ENCODE assay signal across 12 mouse cellular contexts in genomic region chr2:101752402-101752801, GRCm38 (mm10).
A peak's percentile ranks its signal among the peaks of the same experiment; 100 is the strongest.
DNase-seq lines count a peak whose midpoint lies in the region; ATAC-seq lines count a peak whose summit lies in the region.
"Had no signal": no experiment of that assay in that cellular context is flagged by ENCODE, and none has a peak within 500 bp of the region (broad histone marks: within the 10 kb centered on the region; RNA-seq: fewer than 3 reads in every experiment).

No protein-coding gene starts in this region.

- whole genome bisulfite sequencing in embryonic facial prominence, embryonic 10.5 days = 85% methylated on average over 7 of the region's 7 CpGs
- WGBS in hindbrain, embryonic 12.5 days = 84% methylated on average over 7 of the region's 7 CpGs

- H3K9ac ChIP-seq in hindbrain, embryonic 12.5 days = no peak overlapping the region
- H3K9ac ChIP-seq: forebrain, embryonic 15.5 days had no signal

- H3K4me2 ChIP-seq in hindbrain, embryonic 12.5 days (replicated peaks) = no peak overlapping the region
- H3K4me2 ChIP-seq: forebrain, embryonic 15.5 days had no signal

- H3K27me3 ChIP-seq in embryonic facial prominence, embryonic 10.5 days (replicated peaks; ENCODE audit: low read depth, poor library complexity, severe bottlenecking) = no peaks in the 10 kb centered on the region
- H3K27me3 ChIP-seq in hindbrain, embryonic 12.5 days = no peaks in the 10 kb centered on the region
- H3K27me3 ChIP-seq: forebrain, embryonic 15.5 days had no signal

- peaks cover 62% of the 10 kb centered on the region for H3K4me1 ChIP-seq in embryonic facial prominence, embryonic 10.5 days
- peaks cover 23% of the 10 kb centered on the region for H3K4me1 ChIP-seq in hindbrain, embryonic 12.5 days

- H3K9me3 ChIP-seq in embryonic facial prominence, embryonic 10.5 days = no peaks in the 10 kb centered on the region
- no peaks in the 10 kb centered on the region for H3K9me3 ChIP-seq in hindbrain, embryonic 12.5 days (replicated peaks)
- H3K9me3 ChIP-seq: forebrain, embryonic 15.5 days had no signal

- no peak for ATAC-seq in activated CD4-positive, CD25-positive, alpha-beta regulatory T cell, adult 4 months
- no peak for ATAC-seq in hindbrain, embryonic 12.5 days (ENCODE audit: low FRiP score)
- ATAC-seq: forebrain, embryonic 15.5 days; hindbrain, embryonic 16.5 days; midbrain, embryonic 16.5 days had no signal

- DNase-seq in gastrocnemius, adult 8-10 months (ENCODE audit: low spot score in 2 of 2) = peak; percentile 16 to 32
- DNase-seq in gastrocnemius, postnatal 4 days (ENCODE audit: low spot score in 2 of 2) = no peak
- no peak for DNase-seq in embryonic facial prominence, embryonic 10.5 days (ENCODE audit: low spot score)
- DNase-seq in kidney, adult 9 months = peak; percentile 80
- peak; percentile 94 for DNase-seq in lung, postnatal 10 days
- DNase-seq in left cerebral cortex, adult 18-20 months (ENCODE audit: low spot score in 2 of 2) = no peak
- DNase-seq: cerebellum, adult 8-10 months had no signal

- no peak overlapping the region for H3K4me3 ChIP-seq in embryonic facial prominence, embryonic 10.5 days
- no peak overlapping the region for H3K4me3 ChIP-seq in hindbrain, embryonic 12.5 days
- H3K4me3 ChIP-seq: forebrain, embryonic 15.5 days had no signal

- peaks cover 3% of the 10 kb centered on the region for H3K36me3 ChIP-seq in embryonic facial prominence, embryonic 10.5 days (replicated peaks)
- H3K36me3 ChIP-seq in hindbrain, embryonic 12.5 days = no peaks in the 10 kb centered on the region
- H3K36me3 ChIP-seq: forebrain, embryonic 15.5 days had no signal

- H3K27ac ChIP-seq in embryonic facial prominence, embryonic 10.5 days (replicated peaks) = 0 out of 2 replicates have a peak overlapping the region, but pooled peaks have one; percentile 24
- H3K27ac ChIP-seq in hindbrain, embryonic 12.5 days = no peak overlapping the region
- H3K27ac ChIP-seq: forebrain, embryonic 15.5 days had no signal

Comparison
In these comparisons a context has a peak if more than half of its experiments do, and no peak if none do; other contexts are left out.
1. DNase-seq: peak in gastrocnemius, adult 8-10 months (2 of 2), kidney, adult 9 months (single experiment) and lung, postnatal 10 days (single experiment); none in gastrocnemius, postnatal 4 days (0 of 2), embryonic facial prominence, embryonic 10.5 days (single experiment) and left cerebral cortex, adult 18-20 months (0 of 2).